Mouse (Mus musculus) T-helper 17 cell (primary cell): Measurements from ENCODE around the gene Tiam1.

Source experiments
- in situ Hi-C, 2 experiments: fragments of 300-600 bp; cut with MboI, MseI; formaldehyde crosslinking; loops; 1 replicate in 1 of 2; 2 replicates in 1 of 2; pipeline ENCODE4 v1.15.1; 2025; ENCODE audit warnings: high pct_unique_total_duplicates in 2 of 2

The Tiam1 gene

DNA sequence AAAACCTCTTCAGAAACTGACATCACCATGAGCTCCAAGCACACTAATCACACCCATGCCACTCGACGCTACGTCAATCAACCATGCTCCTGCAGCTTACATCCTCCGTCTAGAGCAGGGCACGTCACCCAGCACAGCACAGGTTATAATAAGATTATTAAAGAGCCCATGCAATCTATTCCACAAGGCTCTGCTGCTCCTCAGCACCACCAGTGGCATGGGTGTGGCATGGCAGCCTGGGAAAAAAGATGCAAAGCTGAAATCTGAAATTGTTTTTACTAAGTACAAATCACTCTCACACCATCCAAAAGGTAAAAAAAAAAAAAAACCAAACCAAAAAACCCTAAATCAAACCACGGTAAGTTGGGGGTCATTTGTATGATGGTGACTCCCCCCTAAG lies 135.1 kb downstream of the Tiam1 start:
- in situ Hi-C loops, result no loop called here

DNA sequence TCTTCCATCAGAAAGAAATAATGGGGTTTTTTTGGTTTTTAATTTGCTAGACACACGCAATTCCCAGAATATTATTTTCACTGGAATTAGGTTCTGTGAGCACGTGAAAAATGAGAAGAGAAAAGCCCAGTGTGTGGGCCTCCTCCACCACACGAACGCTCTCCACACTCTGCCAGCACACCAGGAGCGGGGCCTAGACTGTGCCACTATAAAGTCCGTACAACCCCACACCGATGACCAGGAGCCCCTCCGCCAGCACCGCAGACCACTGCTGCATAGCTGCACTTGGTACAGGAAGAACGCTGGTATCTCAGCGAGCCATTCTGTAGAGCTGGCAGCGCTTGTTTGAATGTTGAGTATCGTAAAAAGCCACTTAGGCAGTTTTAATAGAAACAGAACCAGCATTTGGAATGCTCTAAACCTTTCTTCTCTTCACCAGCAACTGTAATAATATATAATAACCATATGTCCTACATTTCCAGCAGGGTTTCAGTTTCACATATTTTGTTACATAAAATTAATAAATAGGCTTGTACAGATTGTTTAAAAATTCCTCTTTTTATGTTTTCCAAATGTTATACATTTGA lies 136.1 kb downstream of the Tiam1 start:
- in situ Hi-C loops, result no loop called here

DNA sequence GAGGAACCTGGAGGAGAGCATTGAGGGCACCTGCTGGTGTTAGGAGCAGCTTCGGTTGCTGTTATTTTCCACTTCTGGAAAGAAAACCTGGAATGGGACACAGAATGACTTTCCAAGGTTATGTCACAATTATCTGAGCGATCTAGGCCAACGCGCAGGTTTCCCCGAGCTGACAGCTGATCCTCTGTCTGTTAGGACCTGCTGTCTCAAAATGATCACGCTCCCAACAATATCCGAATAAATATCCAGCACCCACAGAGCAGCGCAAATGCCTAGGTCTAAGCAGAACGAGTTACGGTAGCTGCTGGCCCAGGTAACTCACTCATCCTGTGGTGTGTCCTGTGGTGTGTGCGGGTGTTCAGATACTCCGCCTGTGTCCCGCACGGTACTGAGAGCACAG lies 140.0 kb downstream of the Tiam1 start:
- in situ Hi-C loops, result no loop called here

DNA sequence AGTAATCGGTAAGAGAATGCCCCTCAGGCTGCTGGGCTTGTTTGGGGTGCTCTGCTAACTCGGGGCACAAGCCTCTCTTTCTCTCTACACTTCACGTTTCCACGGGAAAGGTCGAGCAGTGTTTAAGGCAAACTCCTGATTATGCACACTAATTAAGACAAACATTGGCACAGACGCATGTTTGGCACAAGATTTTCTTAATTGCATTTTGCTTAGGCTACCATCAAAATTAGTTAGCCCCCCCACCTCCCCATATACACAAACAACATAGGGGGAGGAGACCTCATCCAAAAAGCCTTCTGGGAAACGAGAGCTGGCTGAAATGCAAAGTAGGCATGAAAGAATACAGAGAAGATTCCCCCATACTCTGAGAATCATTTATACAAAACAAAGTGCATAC lies 148.4 kb downstream of the Tiam1 start:
- in situ Hi-C loops, result no loop called here

DNA sequence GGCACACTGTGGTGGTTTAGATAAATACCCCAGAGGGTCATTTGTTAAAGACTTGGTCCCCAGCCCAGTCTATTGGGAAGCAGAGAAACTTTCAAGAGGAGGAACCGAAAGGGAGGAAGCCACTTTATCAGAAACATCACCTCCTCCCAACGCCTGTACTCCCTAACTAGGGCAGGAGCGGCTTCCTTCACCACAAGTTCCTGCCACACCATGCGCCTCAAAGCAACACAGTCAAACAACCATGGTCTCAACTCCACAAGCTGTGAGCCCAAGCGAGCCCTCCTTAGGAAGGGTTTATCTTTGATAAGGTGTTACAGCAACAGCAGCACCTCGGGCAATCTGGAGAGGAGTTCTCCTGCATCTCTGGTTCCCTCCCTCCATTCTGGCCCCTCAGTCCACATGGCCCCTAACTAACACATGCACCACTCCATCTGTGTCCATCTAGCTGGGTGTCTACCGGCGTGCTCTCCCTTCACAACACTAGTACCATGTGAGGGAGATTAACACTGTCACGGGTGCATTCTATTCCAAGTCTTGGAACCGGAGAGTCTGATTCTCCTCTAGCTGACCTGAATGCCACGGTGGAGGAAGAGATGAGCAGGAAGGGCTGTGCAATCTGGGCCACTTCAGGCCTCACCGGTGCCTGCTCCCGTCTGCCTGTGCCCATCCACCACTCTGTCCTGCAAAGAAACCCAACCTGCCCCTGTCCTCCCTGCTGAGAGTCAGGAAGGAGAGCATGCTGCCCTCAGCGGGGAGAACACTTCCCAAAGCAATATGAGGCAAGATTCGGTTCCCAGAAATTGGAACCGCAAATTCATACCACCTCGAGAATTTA lies 149.4 kb downstream of the Tiam1 start:
- in situ Hi-C loops, result no loop called here

DNA sequence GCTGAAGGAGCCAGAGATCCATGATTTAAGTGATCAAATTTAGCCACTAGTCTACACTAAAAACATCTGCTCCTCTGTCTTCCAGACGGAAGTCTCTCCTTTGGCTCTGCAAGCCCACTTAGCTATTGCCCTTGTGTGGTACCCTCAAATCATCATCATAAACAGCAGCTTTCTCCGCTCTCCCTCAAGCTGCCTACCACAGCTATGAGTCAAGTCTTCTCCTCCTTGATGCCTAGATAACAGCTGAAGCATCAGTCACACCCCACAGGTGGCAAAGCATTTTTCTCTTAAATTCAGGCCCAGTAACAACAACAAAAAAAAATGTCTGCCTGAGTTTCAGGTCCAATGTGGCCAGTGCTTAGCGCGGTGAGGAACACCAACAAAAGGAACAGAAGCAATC lies 150.1 kb downstream of the Tiam1 start:
- in situ Hi-C loops, result no loop called here

DNA sequence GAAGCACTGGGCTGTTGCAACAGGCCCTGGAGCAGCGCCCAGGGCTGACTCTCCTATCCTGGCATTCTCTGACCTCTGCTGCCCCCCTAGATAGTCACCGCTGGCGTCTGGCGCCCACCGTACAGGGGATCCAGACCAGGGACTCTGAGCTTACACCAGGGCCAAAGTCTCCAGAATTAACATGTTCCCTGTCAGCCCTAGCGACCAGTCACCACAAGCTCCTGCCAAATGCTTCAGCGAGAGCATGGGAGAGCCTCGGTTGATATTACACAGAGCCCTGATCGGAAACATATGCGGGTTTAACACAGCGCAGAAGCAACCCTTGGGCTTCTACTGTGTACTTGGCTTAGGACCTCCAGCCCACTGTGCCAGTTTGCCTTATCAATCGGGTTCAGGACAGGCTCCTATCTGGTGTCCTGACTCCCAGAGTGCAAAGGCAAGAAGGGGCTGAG lies 151.8 kb downstream of the Tiam1 start:
- in situ Hi-C loops, result no loop called here

DNA sequence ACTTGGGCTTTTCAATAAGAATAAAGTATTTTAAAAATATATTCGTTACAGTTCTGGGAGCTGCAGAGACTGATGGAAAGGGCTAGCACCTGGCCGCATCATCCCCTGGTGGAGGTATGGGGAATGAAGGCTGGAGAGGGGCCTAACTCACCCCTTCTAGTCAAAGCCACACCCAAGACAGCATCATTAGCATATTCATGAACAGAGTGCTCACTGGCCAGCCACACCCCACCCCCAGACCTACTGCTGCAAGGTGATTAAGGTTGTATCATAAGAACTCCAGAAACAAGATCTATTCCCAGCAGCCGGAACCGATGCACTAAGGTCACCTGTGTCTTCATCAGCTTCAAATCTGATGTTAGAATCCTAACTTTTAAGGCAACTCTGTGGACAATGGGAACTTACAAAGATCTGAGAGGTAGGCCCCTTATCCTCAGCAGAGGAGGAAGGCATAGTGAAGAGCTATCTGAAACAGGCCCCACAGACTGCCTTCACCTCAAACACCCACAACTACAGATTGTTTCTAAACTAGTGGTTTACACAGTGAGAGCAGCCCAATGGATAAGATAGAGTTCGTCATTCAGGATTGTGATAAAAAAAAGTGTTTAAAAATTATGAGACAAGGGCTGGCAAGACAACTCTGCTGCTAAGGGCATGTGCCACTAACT lies 153.1 kb downstream of the Tiam1 start:
- in situ Hi-C loops, result no loop called here

DNA sequence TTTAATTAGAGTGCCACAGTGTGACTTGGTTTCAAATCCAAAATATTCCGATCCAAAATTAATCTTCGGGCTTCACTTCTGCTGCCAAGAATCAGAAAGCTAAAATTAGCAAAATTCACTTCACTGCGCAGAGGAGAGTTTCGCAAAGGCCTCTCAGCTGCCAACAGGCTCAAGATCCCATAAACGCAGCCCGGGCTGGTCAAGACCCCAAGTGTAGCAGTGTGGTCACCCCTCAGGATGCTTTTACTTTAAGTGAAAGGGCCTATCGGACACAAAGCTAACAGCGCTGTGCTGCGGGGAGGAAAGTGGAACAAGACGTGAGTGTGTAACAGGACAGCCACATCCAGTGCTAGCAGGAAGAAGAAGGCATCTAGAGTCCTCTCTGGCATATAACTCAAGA lies 153.8 kb downstream of the Tiam1 start:
- in situ Hi-C loops, result no loop called here

DNA sequence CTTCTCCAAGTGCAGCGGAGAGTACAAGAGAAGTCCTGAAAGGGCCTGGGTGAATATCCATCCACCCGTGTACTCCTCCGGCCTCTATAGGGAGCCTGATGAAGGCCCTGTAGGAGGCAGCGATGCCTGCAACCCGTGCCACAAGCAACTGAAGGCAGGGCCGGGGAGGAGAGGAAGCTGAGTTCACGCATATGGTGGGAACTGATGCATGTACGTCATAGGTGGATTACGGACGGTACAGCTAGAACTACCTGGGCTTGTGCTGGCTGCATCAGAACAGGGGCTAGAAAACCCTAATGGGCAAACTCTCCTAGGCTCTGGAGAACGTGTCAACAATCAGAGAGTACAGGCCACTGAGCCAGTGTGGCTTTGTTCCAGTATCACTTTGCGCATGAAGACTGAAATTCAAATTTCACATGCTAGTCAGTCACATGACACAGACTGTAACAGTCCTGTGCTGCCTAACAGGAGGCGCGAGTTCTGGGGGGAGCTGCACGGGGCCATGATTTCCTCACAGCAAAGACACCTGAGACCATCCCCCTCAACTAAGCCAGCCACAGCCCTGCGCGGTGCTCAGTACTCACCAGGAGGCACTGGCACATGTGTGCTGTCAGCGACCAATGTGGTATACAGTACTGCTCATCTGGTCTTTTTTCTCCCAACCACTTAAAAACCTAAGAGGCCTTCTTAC lies 156.8 kb downstream of the Tiam1 start:
- in situ Hi-C loops, result no loop called here

DNA sequence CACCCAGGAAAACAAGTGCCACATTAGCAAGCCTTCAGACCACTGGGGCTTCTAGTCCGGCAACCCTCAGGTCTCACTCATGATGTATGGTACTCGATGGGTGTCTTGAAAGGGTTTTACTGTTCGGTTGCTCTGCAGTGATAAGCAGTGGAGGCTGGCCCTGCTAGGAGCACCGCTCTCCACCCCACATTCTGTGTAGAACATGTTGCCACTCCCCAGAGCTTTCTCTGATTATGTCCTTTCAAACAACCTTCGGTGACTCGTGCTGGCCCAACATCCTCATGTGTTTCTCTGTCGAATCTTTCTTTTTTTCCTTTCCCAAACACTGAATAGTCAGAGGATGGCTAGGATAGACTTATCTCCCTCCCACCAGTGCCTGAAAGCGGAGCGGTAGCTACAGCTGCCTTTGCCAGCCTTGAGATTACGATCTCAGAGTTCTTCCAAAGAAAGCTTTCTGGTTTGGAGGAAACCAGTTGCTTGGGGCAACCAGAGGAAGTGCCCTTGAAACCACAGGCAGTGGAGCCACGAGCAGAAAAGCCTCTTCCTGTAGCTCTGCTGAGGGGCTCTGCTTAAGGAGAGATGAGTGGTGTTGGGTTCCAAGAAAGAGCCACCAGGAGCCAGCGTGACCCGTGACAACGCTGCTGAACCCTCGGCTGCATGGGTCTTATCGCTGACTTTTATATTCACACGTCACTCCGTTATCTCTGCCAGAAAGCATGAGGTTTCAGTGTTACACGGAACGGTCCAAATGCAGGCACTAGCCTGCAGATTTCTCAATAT lies 157.7 kb downstream of the Tiam1 start:
- in situ Hi-C loops, result no loop called here

DNA sequence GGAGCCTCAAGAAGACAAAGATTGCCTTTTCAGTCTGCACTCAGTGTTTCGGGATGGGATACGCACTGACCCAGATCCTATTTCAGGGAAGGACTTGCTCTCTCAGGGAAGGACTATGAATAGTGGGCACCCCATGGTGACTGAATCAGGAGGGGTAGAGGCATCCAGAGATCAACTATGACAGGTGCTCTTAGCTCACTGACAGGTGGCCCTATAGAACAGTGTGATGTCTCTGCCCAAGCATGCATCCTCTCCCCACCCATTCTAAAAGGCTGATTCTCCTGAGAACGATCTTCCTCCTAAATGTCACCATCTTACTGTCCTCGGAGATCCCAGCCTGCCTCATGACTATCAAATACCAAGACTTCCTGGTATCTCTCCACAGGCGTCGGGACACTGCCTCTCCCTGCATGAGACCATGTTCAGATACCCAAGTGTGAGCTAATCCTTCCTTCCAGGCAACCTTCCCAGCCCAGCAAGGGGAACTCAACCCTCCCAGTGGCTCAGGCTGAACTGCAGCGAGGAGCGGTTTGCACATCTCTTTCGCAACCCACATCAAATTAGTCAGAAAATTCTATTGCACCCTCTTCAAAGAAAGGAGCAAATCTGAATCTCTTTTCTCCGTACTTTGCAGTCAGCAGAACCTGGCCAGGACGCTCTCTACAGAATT lies 163.4 kb downstream of the Tiam1 start:
- in situ Hi-C loops, result no loop called here

DNA sequence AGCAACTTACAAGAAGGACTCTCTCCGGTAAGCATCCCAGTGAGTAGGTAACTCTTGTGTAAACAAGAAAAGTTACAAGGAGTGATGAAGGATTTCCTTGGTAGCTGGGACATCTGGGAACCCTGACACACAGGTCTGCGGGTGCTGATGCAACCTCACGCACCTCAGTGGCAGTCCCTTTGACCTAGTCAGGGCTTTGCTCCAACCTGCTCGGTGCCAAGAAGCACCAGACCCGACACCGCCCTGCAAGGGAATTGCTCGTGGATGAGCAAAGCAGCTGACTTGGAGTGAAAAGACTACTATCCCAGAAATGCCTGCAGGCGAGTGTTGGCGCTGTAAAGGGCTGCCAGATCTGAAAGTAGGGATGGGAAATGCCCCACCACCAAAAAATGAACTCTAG lies 168.1 kb downstream of the Tiam1 start:
- in situ Hi-C loops, result no loop called here

DNA sequence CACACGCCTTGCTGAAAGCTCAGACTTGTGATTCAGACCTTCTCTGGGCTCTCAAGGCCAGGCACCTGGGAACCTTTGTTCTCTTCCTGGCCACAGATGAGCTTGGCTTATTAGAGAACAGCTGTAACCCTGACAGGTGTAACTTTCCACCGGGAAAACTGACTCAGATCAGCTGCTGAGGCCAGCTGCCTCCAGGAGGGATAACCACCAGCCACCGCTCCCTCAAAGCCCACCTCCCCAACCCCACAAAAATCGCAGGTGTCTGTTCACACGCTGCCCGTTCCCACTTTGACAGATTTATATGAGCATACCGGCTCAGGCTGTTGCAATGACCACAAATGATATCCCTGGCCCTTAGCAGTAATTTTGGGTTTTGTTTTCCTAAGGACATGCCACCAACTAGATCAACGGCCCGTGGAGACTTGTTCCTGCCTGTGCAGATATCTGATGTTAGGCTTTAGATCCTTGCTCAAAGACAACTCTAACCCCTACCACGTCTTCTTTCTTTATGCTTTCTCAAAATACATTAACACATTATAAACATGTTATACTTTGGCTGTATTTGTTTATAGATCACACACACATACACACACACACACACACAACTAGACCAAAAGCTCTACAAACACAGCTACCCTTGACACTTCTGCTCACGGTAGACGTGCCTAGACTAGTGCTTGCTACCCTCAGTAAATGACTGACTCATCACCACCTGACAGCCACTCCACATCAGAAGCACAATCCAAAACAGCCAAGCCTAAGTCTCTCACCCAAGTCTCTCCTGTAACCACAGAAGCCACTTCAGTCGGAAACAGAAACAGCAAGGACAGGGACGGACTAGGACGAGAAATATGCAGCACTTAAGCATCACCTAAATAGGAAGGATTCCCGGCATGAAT lies 169.5 kb downstream of the Tiam1 start:
- in situ Hi-C loops, result no loop called here

DNA sequence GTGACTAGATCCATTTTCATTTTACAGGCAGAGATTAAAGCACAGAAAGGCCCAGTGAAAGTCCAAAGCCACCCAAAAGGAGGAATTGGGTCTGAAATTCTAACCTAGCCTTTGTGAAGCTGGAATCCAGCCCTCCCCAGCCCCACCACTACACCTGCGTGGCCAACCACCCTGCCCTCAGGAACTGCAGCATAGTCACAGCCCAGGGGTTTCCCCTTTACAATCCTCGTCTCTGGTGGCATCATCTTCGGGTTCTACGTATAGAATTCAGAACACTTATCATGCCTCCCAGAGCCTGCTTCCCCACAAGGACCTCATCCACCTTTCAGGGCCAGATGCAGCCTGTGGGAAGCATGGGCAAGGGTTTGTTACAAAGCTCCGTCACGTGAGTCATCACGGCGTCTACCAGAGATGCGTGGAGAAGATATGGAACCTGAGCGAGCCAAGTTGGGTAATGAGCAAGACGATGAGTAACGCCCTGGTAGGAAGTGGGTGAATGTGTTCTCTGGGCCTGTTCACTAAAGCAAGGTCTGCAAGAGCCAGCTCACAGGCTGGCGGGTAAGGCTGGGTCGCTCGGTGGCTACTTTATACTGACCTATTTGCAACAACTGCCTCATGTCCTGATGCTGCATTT lies 170.6 kb downstream of the Tiam1 start:
- in situ Hi-C loops, result no loop called here

DNA sequence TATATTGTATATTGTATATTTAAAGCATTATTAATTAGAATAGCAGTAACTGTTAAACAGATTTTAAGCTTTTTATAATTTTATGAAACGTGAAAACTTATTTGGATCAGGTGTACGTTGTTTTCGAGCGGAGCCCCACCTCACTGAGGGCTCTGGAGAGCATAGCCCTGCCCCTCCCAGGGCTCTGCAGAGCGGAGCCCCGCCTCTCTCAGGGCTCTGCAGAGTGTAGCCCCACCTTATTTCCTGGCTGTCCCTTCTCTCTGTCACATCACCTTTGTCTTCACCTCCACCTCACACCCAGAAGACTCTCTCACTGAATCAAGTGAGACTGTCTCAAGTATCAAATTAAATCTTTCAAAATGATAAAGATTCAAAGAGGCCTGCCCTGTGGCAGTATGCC lies 171.6 kb downstream of the Tiam1 start:
- in situ Hi-C loops, result no loop called here

DNA sequence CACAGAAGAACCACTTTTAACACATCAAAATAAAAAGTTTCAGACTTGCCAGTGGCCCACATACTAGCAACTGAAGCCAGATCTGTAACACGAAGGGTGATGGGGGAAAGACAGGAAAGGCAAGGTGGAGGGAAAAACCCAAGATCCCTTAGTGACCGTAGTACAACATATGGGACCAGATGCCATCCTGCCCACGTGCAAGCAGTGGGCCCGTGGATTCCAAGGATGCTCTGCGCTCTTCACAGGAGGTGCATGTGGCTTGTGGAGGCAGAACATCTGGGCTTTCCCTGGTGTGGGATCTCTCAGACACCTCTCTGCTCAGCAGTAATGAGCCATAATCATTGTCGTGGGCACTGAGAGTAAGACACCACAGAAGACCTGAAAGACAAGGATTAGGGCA lies 175.5 kb downstream of the Tiam1 start:
- in situ Hi-C loops, result no loop called here

DNA sequence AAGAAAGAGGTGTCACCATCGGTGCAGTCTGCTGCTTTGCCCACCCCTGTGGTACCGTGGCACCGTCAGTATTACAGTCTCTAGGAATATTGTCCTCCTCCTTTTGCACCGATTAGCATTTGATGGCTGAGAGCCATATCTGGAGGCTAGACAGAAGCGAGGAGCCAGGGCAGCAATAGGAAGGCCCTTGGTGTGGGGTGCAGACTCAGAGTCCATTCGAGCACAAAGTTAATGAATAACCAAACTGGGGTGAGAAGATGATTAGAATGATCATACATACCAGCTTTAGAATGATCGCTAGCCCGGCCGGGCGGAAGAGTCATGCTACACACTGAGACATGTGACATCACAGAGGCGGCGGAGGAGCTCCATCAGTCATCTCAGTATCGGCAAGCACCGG lies 180.7 kb downstream of the Tiam1 start:
- in situ Hi-C loops, result no loop called here

DNA sequence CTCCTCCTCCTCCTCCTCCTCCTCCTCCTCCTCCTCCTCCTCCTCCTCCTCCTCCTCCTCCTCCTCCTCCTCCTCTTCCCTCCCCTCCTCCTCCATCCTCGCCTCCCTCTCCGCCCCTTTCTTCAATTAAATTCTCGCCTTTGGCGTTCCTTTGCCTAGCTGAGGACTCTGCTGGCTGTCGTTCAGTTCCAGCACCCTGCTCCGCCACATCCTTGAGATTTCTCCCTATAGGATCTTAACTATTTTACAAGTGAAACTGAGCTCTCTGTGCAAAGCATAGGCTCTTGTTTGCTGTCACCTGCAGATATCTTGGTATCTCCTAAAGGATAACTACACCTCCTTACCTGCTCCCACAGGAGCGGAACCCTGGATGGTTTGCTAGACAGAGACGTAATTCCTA lies 182.7 kb downstream of the Tiam1 start:
- in situ Hi-C loops, result no loop called here
